Mouse (Mus musculus) adrenal gland, postnatal 4 days (tissue): Measurements from ENCODE around the gene Zic4. TPM values are rescaled to one million over a fixed set of nuclear protein-coding genes. Genes with fewer than 3 reads are reported as not detected.

ENCODE experiments used
- DNase-seq, 2 experiments: peaks; one replicate each; pipeline ENCODE4 v3.0.0; 2021 to 2022; ENCODE audit warnings: low spot score in 2 of 2, mixed read lengths in 2 of 2
- long read RNA-seq, 2 experiments: library from polyadenylated mRNA; stranded (forward); transcript quantifications; one replicate each; pipeline ENCODE4 v2.0.0; 2021
- total RNA-seq, 2 experiments: library from RNA; stranded (reverse); gene quantifications; 2 replicates each; pipeline ENCODE4 v1.2.3; 2021

Zic4 gene
- under 1 TPM in 1 of 2 experiments, not detected in 1; 0.56 TPM for total RNA-seq
- long read RNA-seq, experiment 1 = 0 reads
- long read RNA-seq, experiment 2 = 0 reads

- no peak for DNase-seq
Measured at GRCm38 (mm10) chr9:91361856-91362601, at the start of gene Zic4. TSS of gene Zic4 (plus strand) at chr9:91362413.

GRCm38 (mm10) chr9:91347591-91347990 lies 14.6 kb upstream of the Zic4 start:
- DNase-seq = no peak

- DNase-seq = no peak
Measured at GRCm38 (mm10) chr9:91348746-91349145, 13.5 kb upstream of the Zic4 start.

GRCm38 (mm10) chr9:91350211-91350791 lies 11.9 kb upstream of the Zic4 start:
- DNase-seq = no peak

GRCm38 (mm10) chr9:91350861-91351291 lies 11.3 kb upstream of the Zic4 start:
- no peak for DNase-seq

- DNase-seq = no peak
Measured at GRCm38 (mm10) chr9:91351361-91351760, 10.9 kb upstream of the Zic4 start.

GRCm38 (mm10) chr9:91351961-91352411 lies 10.2 kb upstream of the Zic4 start:
- DNase-seq = no peak

- no peak for DNase-seq
Measured at GRCm38 (mm10) chr9:91352786-91353185, 9.4 kb upstream of the Zic4 start.

- DNase-seq = no peak
Measured at GRCm38 (mm10) chr9:91353551-91354433, 8.4 kb upstream of the Zic4 start.

- DNase-seq = no peak
Measured at GRCm38 (mm10) chr9:91354434-91355269, 7.6 kb upstream of the Zic4 start.

- DNase-seq = no peak
Measured at GRCm38 (mm10) chr9:91355270-91355589, 7.0 kb upstream of the Zic4 start.

- no peak for DNase-seq
Measured at GRCm38 (mm10) chr9:91355629-91356352, 6.4 kb upstream of the Zic4 start.

- no peak for DNase-seq
Measured at GRCm38 (mm10) chr9:91356353-91356740, 5.9 kb upstream of the Zic4 start.

- no peak for DNase-seq
Measured at GRCm38 (mm10) chr9:91357321-91357720, 4.9 kb upstream of the Zic4 start.

- DNase-seq = no peak
Measured at GRCm38 (mm10) chr9:91358851-91359687, 3.1 kb upstream of the Zic4 start.

GRCm38 (mm10) chr9:91360151-91361032 lies 1.8 kb upstream of the Zic4 start:
- no peak for DNase-seq

GRCm38 (mm10) chr9:91361033-91361855 lies 969 bp upstream of the Zic4 start:
- no peak for DNase-seq
